Mouse (Mus musculus): ENCODE measurements around the gene Irf2bpl.

DNA sequence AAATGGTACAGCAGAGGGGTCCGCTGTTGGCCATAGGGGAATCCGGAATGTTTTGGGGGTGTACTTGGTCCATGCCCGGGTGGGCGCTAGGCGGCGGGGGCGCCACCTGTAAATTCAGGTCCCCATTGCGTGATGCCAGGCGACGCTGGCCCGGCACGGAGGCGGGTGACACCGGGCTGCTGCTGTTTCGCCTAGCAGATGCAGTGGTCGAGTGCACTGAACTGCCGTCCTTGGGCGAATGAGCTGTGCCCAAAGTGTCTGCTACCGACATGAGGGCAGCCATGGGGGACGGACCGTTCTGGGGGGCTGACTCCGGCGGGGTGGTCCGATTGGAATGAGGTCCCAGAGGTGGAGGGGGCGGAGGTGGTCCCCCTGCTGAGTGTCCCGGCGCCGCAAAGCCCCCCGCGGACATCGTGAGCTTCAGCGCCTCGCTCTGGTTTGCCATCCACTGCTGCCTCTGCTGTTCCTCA lies 2.8 kb downstream of the Irf2bpl start:
- TF ChIP-seq POLR2AphosphoS2 (IDR thresholded peaks at IDR 0.05; ENCODE audit: insufficient read length, low read depth) (peak; percentile 63), MAX (IDR thresholded peaks at IDR 0.05; ENCODE audit: low read depth) (no peak), POLR2A (IDR thresholded peaks at IDR 0.05; ENCODE audit: insufficient read length, low read depth) (peak; percentile 26), MYOG (IDR thresholded peaks at IDR 0.05; ENCODE audit: control insufficient read depth in 1 of 3, insufficient read depth in 1 of 3, insufficient read length in 2 of 3, low read depth in 2 of 3) (peak in 1 of 3 experiments; percentile 3), E2F4 (IDR thresholded peaks at IDR 0.05; ENCODE audit: insufficient read depth) (no peak), TCF12 (IDR thresholded peaks at IDR 0.05; ENCODE audit: insufficient read depth, poor library complexity, severe bottlenecking) (no peak)

Measured in myocyte (in vitro differentiated cells).